Mouse (Mus musculus) c-Kit-positive CD71-negative TER-119-negative erythroid progenitor cells, embryonic 14.5 days (primary cell): Measurements from ENCODE around the gene Adgrf5.

ENCODE experiments used
- DNase-seq: peaks from one replicate; pipeline ENCODE4 v3.0.0-alpha.2; 2013; ENCODE audit warnings: low read depth

The Adgrf5 gene

GRCm38 (mm10) chr17:43378703-43379102, 18.5 kb downstream of the Adgrf5 start:
- no peak for DNase-seq

- no peak for DNase-seq
Observed at GRCm38 (mm10) chr17:43386331-43386730, 26.1 kb downstream of the Adgrf5 start.

- DNase-seq = no peak
Observed at GRCm38 (mm10) chr17:43387171-43387570, 26.9 kb downstream of the Adgrf5 start.

GRCm38 (mm10) chr17:43389256-43389655, 29.0 kb downstream of the Adgrf5 start:
- DNase-seq = no peak

- no peak for DNase-seq
Observed at GRCm38 (mm10) chr17:43392191-43392590, 31.9 kb downstream of the Adgrf5 start.

GRCm38 (mm10) chr17:43393669-43394068, 33.4 kb downstream of the Adgrf5 start:
- no peak for DNase-seq

GRCm38 (mm10) chr17:43395400-43396258, 35.4 kb downstream of the Adgrf5 start:
- DNase-seq = no peak

- DNase-seq = no peak
Observed at GRCm38 (mm10) chr17:43398612-43399011, 38.4 kb downstream of the Adgrf5 start.

- no peak for DNase-seq
Observed at GRCm38 (mm10) chr17:43399151-43399550, 38.9 kb downstream of the Adgrf5 start.

- DNase-seq = no peak
Observed at GRCm38 (mm10) chr17:43400483-43400882, 40.2 kb downstream of the Adgrf5 start.

- DNase-seq = no peak
Observed at GRCm38 (mm10) chr17:43403851-43404250, 43.6 kb downstream of the Adgrf5 start.

GRCm38 (mm10) chr17:43404408-43404807, 44.2 kb downstream of the Adgrf5 start:
- DNase-seq = no peak

GRCm38 (mm10) chr17:43406321-43406720, 46.1 kb downstream of the Adgrf5 start:
- no peak for DNase-seq

- no peak for DNase-seq
Observed at GRCm38 (mm10) chr17:43407548-43407947, 47.3 kb downstream of the Adgrf5 start.

GRCm38 (mm10) chr17:43413182-43413581, 52.9 kb downstream of the Adgrf5 start:
- DNase-seq = no peak

- no peak for DNase-seq
Observed at GRCm38 (mm10) chr17:43419204-43419603, 59.0 kb downstream of the Adgrf5 start.

GRCm38 (mm10) chr17:43420381-43420780, 60.1 kb downstream of the Adgrf5 start:
- DNase-seq = no peak

GRCm38 (mm10) chr17:43423953-43424352, 63.7 kb downstream of the Adgrf5 start:
- no peak for DNase-seq

- no peak for DNase-seq
Observed at GRCm38 (mm10) chr17:43431692-43432091, 71.4 kb downstream of the Adgrf5 start.

- no peak for DNase-seq
Observed at GRCm38 (mm10) chr17:43434485-43434884, 74.2 kb downstream of the Adgrf5 start.

GRCm38 (mm10) chr17:43451216-43451615, 91.0 kb downstream of the Adgrf5 start:
- DNase-seq = no peak

GRCm38 (mm10) chr17:43458598-43458997, 98.3 kb downstream of the Adgrf5 start:
- peak; percentile 75 for DNase-seq

- DNase-seq = no peak
Observed at GRCm38 (mm10) chr17:43459737-43460230, 99.5 kb downstream of the Adgrf5 start.
